Mouse (Mus musculus): ENCODE results near the gene Adh6a.
"Not testable (repeated sequence)": the region's sequence is repeated elsewhere in the genome, so short reads cannot be mapped to it uniquely, and the experiment has no call there.

Adh6a gene

DNA sequence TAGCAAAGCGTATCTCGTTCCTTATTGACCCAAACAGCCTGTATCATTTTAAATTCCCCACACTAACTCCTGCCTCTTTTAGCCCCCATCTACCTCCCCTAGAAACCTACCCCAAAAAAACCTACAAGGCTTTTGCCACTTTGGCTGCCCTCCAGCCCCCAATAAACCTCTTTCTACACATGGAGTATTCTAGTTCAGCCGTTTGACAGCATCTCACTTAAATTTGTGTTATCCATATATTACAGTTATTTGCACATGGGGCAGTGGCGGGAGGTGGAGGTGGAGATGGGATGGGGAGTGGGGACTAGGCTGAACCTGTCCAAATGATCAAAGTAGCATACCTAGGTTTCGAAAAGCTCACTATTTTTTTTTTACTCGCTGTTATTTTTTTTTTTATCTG lies 12.4 kb downstream of the Adh6a start:
- DNase-seq (ENCODE audit: low spot score): no peak

DNA sequence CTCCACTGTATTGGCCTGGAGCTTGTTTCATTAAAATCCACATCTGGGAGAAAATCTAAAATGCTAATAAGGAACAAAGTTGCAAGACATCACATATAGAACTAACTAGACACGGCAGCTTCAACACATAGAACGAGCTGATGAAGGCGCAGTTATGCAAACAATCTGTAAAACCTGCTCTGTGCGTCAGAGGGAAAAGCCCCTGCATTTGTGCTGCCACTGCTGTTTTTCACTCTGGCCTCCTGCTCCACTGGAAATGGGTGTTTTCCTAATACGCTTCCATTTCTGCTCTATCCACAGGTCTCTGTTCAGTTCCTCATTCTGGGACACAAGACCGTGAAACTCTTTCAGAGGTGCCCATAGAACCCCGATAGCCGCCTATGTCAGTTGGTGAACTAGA lies 20.8 kb downstream of the Adh6a start:
- DNase-seq (ENCODE audit: low spot score): no peak

DNA sequence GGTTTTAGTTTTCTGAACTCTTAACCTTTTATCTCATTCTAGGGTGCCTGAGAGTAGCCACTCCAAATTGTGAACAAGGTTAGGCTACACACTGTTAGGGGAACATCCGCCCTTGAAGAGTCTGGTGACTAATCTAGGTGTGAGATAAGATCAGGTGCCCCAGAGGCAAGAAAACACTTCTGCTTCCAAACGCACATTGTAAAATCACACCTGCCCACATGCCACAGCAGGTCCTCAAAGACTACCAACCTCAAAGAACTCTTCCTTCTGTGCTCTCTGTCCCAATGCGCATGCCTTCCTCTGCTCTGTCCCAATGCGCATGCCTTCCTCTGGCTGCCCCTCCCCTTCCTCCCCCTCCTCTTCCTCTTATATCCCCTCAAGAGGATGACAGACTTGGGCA lies 21.2 kb downstream of the Adh6a start:
- DNase-seq (ENCODE audit: low spot score): no peak

DNA sequence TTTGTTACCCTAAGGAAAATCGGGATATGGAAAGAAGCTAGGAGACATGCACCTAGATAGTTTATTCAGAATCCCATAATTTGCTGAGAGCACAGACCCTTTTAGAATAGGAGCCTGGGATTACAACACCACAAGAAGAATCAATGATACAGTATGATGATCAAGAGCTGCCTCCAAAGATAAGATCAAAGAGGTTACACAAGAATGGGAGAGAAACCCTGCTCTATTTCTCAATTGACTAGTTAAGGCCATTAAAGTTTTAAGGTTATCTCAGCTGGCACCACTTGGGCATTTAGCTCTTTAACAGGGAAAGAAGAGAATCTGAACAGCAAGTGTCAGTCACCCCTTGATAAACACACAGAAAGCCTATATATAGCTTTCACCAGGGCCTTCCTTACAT lies 22.5 kb downstream of the Adh6a start:
- DNase-seq (ENCODE audit: low spot score): no peak

DNA sequence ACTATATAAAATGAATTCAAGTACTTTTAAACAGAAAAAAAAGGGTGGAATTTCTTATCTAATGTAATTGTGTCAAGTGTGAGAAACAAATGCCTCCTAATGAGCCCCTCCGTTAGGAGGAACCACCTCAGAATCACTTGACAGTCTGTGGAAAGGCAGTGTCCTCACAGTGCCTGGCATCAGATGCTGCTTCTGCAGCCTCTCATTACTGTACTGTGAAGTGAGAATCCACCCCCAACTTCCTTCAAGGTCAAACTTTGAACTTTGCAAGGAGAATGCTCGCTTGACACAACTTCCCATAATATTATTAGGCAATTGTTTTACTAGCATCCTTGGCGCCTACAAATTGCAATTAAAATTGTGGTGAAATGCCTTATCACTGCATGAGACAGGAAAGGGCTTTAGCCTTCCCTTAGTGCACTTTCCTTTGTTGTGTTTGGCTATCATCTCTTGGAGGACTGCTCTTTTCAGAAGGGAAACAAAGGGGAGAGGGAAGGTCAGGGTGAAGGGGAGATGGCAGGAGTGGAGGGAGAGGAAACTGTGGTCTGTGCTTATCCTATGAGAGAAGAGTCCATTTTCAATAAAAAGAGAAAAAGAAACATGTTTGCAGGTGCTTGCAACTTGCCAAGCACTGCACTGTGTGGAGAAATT lies 23.1 kb downstream of the Adh6a start:
- no peak for DNase-seq (ENCODE audit: low spot score)

DNA sequence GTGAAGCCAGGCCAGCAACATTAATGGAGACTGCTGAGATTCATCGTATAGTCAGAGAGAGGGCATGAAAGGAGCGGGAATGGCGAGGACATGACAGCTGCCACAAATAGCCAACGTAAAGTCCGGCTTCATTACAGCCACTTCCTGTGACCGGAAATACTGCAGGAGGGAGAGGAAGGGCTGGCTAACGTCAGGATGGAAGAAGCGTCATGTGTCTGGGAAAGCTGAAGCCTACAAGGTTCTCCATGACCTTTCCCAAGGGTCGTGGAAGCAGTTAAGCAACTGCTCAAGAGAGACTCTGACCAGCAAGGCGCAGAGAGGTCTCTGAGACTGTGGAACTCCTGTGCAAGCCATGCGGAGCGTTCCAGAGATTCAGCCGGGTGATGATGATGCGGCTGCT lies 28.4 kb downstream of the Adh6a start, which contains the start of gene Adh6b:
Adh6b (plus strand) TSS at position 305 of the 400 bp plus-strand sequence.
- DNase-seq (ENCODE audit: low spot score): no peak

DNA sequence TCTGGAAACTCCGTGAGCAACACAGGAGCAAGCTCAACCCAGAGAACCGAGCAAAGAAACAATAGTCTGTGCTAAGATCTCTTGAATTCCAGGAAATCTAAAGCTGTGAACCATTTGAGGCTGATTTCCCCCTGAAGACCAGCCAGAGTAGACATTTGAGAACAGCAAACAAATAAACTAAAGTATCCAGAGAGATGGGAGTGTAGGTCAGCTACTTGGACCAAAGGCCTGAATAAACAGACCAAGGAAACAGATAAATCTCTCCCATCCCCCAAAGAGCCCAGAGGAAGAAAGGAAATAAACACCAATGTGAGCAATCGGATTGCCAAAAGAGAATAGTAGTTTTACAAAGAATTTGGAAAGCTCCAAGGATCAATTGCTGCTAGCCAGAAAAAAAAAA lies 34.0 kb downstream of the Adh6a start:
- DNase-seq (ENCODE audit: low spot score): no peak

DNA sequence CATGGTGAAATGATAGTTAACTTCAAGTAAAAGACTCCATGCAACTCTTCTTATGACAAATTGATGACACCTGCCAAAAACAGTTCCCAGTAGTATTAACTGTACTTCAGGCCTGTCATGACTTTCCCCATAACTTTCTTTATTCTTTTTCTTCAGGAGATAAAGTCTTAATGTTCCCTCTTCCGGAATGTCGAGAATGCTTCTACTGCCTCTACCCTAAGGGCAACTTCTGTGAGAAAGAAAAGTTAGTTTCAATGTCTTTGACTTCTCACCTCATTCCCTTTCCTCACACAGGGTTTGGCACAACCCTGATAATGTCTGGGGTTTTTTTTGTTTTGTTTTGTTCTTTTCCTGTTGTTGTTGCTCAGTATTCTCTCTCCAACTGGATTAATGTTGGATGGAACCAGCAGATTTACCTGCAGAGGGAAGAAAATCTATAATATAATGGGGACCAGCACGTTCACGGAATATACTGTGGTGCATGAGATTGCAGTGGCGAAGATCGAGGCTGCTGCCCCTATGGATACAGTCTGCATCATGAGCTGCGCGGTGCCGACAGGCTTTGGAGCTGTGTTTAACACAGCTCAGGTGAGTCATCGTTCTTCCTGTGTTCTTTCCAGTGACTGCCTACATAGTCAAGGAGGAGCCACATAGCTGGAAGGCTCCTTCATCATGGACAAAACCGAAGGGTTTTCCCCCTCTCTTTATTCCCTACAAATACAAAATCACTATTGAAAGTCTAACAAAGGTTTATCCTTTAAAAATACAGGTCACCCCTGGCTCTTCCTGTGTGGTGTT lies 39.1 kb downstream of the Adh6a start:
- no peak for DNase-seq (ENCODE audit: low spot score)

DNA sequence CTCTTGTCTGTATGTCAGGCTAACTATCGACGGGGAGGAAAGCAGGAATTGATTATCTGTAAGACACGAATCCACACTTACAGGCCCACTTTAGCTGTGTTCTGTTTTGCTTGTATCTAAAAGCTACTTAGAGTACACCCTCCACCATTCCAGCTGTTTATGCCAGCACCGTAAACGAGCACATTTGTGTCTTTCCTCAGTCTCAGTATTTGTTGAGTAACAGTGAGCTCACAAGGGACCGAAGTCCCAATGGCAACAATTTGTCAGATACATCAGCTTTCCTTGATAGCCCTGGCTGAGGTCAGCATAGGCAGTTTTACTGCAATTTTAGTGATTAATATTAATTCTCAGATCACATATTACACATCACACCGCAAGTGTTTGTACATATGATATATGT lies 45.8 kb downstream of the Adh6a start:
- no peak for DNase-seq (ENCODE audit: low spot score)

DNA sequence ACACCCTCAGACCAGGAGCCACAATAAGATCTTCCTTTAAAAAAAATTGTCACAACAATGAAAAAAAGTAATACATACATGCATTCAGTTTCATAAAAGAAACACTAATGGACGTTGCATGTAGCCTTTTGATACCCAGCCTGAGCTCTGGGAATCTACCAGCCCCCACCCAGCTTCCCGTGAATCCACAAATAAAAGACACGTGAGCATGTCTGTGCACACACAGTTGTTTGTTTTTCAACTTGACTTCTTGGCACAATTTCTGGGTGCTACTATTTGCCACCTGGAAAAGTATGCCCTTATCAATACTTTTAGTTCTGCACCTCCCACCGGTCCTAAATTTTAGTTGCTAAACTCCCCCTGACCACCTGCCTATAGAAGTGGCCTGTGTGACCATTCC lies 47.6 kb downstream of the Adh6a start:
- no peak for DNase-seq (ENCODE audit: low spot score)

DNA sequence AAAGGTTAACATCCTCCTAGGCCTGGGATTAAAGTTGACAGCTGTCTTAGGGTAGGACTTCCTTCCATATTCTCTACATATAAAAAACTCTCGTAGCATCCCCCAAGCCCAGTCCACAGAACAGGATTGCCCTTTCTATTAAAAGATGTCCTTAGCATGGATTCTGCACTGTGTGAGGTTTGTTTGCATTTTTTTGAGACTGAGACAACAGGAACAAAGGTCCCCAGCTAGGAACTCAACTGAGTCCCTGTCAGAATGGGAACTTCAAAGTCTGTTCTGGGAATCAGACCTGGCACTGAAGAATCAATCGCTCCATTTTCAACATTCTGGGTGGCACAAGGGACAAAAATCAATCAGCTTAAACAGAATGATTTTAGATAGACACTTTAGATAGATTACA lies 49.8 kb downstream of the Adh6a start:
- no peak for DNase-seq (ENCODE audit: low spot score)

DNA sequence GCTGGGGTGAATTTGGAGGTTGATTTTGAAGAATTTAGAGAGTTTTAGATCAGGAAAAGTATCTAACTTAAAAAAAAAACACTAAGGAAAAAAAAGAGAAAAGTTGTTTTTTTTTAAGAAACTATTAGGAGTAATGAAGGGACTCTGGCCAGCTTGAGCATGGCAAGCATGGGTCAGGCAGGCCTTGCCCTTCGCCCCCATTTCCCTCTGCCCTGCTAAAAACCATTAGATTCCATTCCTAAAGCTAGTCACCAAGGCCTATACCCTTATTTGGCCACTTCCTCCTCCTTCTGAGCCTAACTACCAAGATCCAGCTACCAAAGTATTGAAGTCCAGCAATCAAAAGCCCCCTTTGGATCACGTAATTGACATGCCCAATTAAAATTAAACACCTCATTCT lies 53.1 kb downstream of the Adh6a start:
- DNase-seq (ENCODE audit: low spot score): no peak

DNA sequence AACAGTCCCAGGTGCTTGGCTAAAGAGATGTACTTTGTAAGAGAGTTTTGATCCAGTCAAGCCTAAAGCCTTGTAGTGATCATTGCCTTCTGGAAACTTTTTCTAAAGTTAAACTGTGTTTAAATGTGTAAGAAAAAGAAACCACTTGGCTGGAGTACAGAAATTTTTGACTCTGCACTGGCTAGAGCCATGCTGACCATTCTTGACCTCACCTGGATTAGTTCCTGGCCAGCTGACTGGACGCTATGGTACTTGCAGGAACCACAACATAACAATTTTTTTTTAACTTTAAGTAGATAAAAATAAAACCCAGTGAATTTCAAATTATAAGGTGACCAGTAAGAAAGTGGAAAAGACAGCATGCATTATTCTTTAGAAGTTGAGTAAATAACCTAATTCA lies 56.5 kb downstream of the Adh6a start:
- no peak for DNase-seq (ENCODE audit: low spot score)

DNA sequence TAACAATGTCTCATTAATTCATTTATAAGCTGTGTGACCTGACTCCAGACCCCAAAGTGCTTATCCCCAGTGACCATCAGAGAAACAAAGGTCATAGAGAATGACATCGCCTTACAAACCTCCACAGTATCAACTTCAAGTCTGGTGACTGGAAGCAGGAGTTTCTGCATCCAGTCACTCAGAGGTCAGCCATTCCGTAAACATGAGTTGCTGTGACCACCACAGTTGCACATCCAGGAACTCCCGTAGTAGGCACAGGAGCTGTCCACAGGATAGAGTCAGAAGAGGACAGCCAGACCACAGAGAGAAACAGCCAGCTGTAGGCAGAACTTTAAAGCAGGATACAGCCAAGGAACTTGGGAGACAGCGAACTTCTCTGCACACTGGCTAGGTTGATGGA lies 57.2 kb downstream of the Adh6a start:
- DNase-seq (ENCODE audit: low spot score): not testable (repeated sequence)

DNA sequence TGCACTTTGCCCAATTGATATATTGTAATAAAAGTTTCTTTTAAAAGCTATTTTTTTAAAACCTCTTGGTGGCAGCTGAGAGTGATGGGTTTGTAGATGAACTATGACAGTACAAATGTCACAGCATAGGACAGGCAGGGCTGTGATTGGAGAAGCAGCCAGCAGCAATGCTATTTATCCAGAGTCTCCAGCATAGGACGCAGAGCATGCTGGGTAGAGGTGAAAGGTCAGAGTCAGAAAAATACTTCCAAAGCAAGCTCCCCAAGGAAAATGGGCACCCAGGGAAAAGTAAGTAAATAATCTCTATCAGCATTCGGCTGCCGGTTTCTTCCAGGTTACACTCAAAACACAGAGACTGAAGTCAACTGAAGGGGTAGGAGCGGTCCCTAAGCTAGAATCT lies 60.8 kb downstream of the Adh6a start:
- DNase-seq (ENCODE audit: low spot score): no peak

DNA sequence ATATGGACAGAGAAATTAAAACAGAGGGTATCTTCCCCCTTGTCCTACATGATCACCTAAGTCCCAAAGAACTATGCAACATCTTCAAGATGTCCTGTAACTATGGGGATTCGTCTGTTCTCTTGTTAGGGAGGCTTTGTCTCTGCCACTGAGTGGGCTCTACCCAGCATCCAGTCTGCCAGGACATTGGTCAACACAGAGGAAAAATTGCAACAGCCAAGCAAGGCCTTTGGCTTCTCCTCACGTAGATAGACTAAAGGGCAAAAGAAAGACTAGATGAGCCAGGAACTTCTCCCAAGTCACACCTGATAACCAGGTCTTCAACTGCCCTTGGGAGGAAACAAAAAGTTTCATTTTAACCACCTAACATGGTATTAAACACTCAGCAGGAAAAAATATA lies 62.1 kb downstream of the Adh6a start:
- DNase-seq (ENCODE audit: low spot score): no peak
